Mouse (Mus musculus): Measurements from ENCODE around the gene Fgf11. TPM values are rescaled to one million over a fixed set of nuclear protein-coding genes. Genes with fewer than 3 reads are reported as not detected.

The Fgf11 gene
- 1.2 TPM in 2 replicates for polyA plus RNA-seq (2014; fragmentation: Nextera tagmentation; extraction: Ambion mirVana)

GRCm38 (mm10) chr11:69801379-69801977, at the start of gene Fgf11:
Gene Fgf11 (minus strand): TSS chr11:69801857.
- H3K4me2 ChIP-seq: peak within 1 kb of the TSS; percentile 94
- H3K4me3 ChIP-seq (ENCODE audit: low read depth, low read length): peak within 1 kb of the TSS; percentile 58
- no peaks in the 10 kb centered on the region for H3K36me3 ChIP-seq (ENCODE audit: control insufficient read depth, insufficient read depth, low read length)
- peak within 1 kb of the TSS; percentile 16; the same call in 1 of the 2 replicates for H3K27ac ChIP-seq (ENCODE audit: low read depth, low read length)
- no peak for DNase-seq (ENCODE audit: low spot score)
- H3K27me3 ChIP-seq (replicated peaks; ENCODE audit: control insufficient read depth, insufficient read depth, low read length): peaks cover 83% of the 10 kb centered on the region
- H3K9me3 ChIP-seq (ENCODE audit: control insufficient read depth, low read length): no peaks in the 10 kb centered on the region
- WGBS: 3% methylated on average over 33 of the region's 33 CpGs
- no peak for ATAC-seq (replicated peaks; ENCODE audit: low FRiP score)
- peak within 1 kb of the TSS; percentile 59 for H3K9ac ChIP-seq (ENCODE audit: low read depth, low read length)
- peaks cover 46% of the 10 kb centered on the region for H3K4me1 ChIP-seq (replicated peaks; ENCODE audit: control insufficient read depth, insufficient read depth, low read length)

GRCm38 (mm10) chr11:69850754-69851153, 49.1 kb upstream of the Fgf11 start:
- 72% methylated on average over 8 of the region's 8 CpGs for WGBS
- Histone ChIP-seq H3K4me1 (replicated peaks; ENCODE audit: control insufficient read depth, insufficient read depth, low read length) (peaks cover 60% of the 10 kb centered on the region), H3K4me2 (no peak overlapping the region; the same call in 1 of the 2 replicates), H3K27me3 (replicated peaks; ENCODE audit: control insufficient read depth, insufficient read depth, low read length) (no peaks in the 10 kb centered on the region), H3K9me3 (ENCODE audit: control insufficient read depth, low read length) (no peaks in the 10 kb centered on the region), H3K4me3 (ENCODE audit: low read depth, low read length) (no peak overlapping the region), H3K36me3 (ENCODE audit: control insufficient read depth, insufficient read depth, low read length) (peaks cover 24% of the 10 kb centered on the region), H3K9ac (ENCODE audit: low read depth, low read length) (no peak overlapping the region), H3K27ac (ENCODE audit: low read depth, low read length) (peak overlapping the region; percentile 21; the same call in 1 of the 2 replicates)
- DNase-seq (ENCODE audit: low spot score) (no peak), ATAC-seq (replicated peaks; ENCODE audit: low FRiP score) (no peak)

- H3K27me3 ChIP-seq (replicated peaks; ENCODE audit: control insufficient read depth, insufficient read depth, low read length): no peaks in the 10 kb centered on the region
- ATAC-seq (replicated peaks; ENCODE audit: low FRiP score): no peak
- no peak overlapping the region for H3K4me2 ChIP-seq
- WGBS: 89% methylated on average over 15 of the region's 15 CpGs
- H3K9me3 ChIP-seq (ENCODE audit: control insufficient read depth, low read length): no peaks in the 10 kb centered on the region
- H3K4me1 ChIP-seq (replicated peaks; ENCODE audit: control insufficient read depth, insufficient read depth, low read length): peaks cover 56% of the 10 kb centered on the region
- no peak overlapping the region for H3K9ac ChIP-seq (ENCODE audit: low read depth, low read length)
- DNase-seq (ENCODE audit: low spot score): no peak
- H3K4me3 ChIP-seq (ENCODE audit: low read depth, low read length): no peak overlapping the region
- H3K36me3 ChIP-seq (ENCODE audit: control insufficient read depth, insufficient read depth, low read length): peaks cover 24% of the 10 kb centered on the region
- H3K27ac ChIP-seq (ENCODE audit: low read depth, low read length): peak overlapping the region; percentile 21; the same call in 1 of the 2 replicates
Measured at GRCm38 (mm10) chr11:69849884-69850283, 48.2 kb upstream of the Fgf11 start.

- H3K36me3 ChIP-seq (ENCODE audit: control insufficient read depth, insufficient read depth, low read length): peaks cover 24% of the 10 kb centered on the region
- no peak overlapping the region for H3K9ac ChIP-seq (ENCODE audit: low read depth, low read length)
Measured at GRCm38 (mm10) chr11:69849128-69849527, 47.5 kb upstream of the Fgf11 start.

GRCm38 (mm10) chr11:69848021-69848420, 46.4 kb upstream of the Fgf11 start:
- H3K9ac ChIP-seq (ENCODE audit: low read depth, low read length): no peak overlapping the region
- peak overlapping the region; percentile 76 for H3K4me2 ChIP-seq
- no peak for DNase-seq (ENCODE audit: low spot score)
- H3K9me3 ChIP-seq (ENCODE audit: control insufficient read depth, low read length): no peaks in the 10 kb centered on the region
- peak overlapping the region; percentile 74; the same call in 1 of the 2 replicates for H3K4me3 ChIP-seq (ENCODE audit: low read depth, low read length)
- WGBS: 95% methylated on average over 6 of the region's 6 CpGs
- peaks cover 43% of the 10 kb centered on the region for H3K4me1 ChIP-seq (replicated peaks; ENCODE audit: control insufficient read depth, insufficient read depth, low read length)
- no peak for ATAC-seq (replicated peaks; ENCODE audit: low FRiP score)
- peaks cover 24% of the 10 kb centered on the region for H3K36me3 ChIP-seq (ENCODE audit: control insufficient read depth, insufficient read depth, low read length)
- no peak overlapping the region for H3K27ac ChIP-seq (ENCODE audit: low read depth, low read length)
- no peaks in the 10 kb centered on the region for H3K27me3 ChIP-seq (replicated peaks; ENCODE audit: control insufficient read depth, insufficient read depth, low read length)

More at GRCm38 (mm10) chr11:69849128-69849527, 47.5 kb upstream of the Fgf11 start:
- Histone ChIP-seq H3K27ac (ENCODE audit: low read depth, low read length) (peak overlapping the region; percentile 16; the same call in 1 of the 2 replicates), H3K4me2 (peak overlapping the region; percentile 15; the same call in 1 of the 2 replicates), H3K4me3 (ENCODE audit: low read depth, low read length) (no peak overlapping the region), H3K9me3 (ENCODE audit: control insufficient read depth, low read length) (no peaks in the 10 kb centered on the region), H3K27me3 (replicated peaks; ENCODE audit: control insufficient read depth, insufficient read depth, low read length) (no peaks in the 10 kb centered on the region), H3K4me1 (replicated peaks; ENCODE audit: control insufficient read depth, insufficient read depth, low read length) (peaks cover 51% of the 10 kb centered on the region)
- 78% methylated on average over 9 of the region's 9 CpGs for WGBS
- DNase-seq (ENCODE audit: low spot score): no peak
- ATAC-seq (replicated peaks; ENCODE audit: low FRiP score): no peak

- Histone ChIP-seq H3K36me3 (ENCODE audit: control insufficient read depth, insufficient read depth, low read length) (peaks cover 24% of the 10 kb centered on the region), H3K4me2 (peak overlapping the region; percentile 76), H3K4me3 (ENCODE audit: low read depth, low read length) (peak overlapping the region; percentile 74), H3K4me1 (replicated peaks; ENCODE audit: control insufficient read depth, insufficient read depth, low read length) (peaks cover 37% of the 10 kb centered on the region), H3K9me3 (ENCODE audit: control insufficient read depth, low read length) (no peaks in the 10 kb centered on the region), H3K27me3 (replicated peaks; ENCODE audit: control insufficient read depth, insufficient read depth, low read length) (no peaks in the 10 kb centered on the region), H3K9ac (ENCODE audit: low read depth, low read length) (peak overlapping the region; percentile 72), H3K27ac (ENCODE audit: low read depth, low read length) (peak overlapping the region; percentile 95)
- ATAC-seq (replicated peaks; ENCODE audit: low FRiP score) (peak; percentile 56), DNase-seq (ENCODE audit: low spot score) (no peak)
- WGBS: 13% methylated on average over 37 of the region's 37 CpGs
Measured at GRCm38 (mm10) chr11:69846738-69847688, 45.4 kb upstream of the Fgf11 start.

GRCm38 (mm10) chr11:69846198-69846680, 44.6 kb upstream of the Fgf11 start, which contains the start of gene Plscr3:
Gene Plscr3 (plus strand): TSS chr11:69846376.
- DNase-seq (ENCODE audit: low spot score) (peak; percentile 97), ATAC-seq (replicated peaks; ENCODE audit: low FRiP score) (peak; percentile 90)
- Histone ChIP-seq H3K4me1 (replicated peaks; ENCODE audit: control insufficient read depth, insufficient read depth, low read length) (peaks cover 31% of the 10 kb centered on the region), H3K27me3 (replicated peaks; ENCODE audit: control insufficient read depth, insufficient read depth, low read length) (no peaks in the 10 kb centered on the region), H3K36me3 (ENCODE audit: control insufficient read depth, insufficient read depth, low read length) (peaks cover 19% of the 10 kb centered on the region), H3K4me2 (peak within 1 kb of the TSS; percentile 76), H3K9me3 (ENCODE audit: control insufficient read depth, low read length) (no peaks in the 10 kb centered on the region), H3K9ac (ENCODE audit: low read depth, low read length) (peak within 1 kb of the TSS; percentile 72), H3K4me3 (ENCODE audit: low read depth, low read length) (peak within 1 kb of the TSS; percentile 74), H3K27ac (ENCODE audit: low read depth, low read length) (peak within 1 kb of the TSS; percentile 95)
- WGBS: under 1% methylated on average over 38 of the region's 38 CpGs

- 0% methylated on average over 7 of the region's 7 CpGs for WGBS
- Histone ChIP-seq H3K9me3 (ENCODE audit: control insufficient read depth, low read length) (no peaks in the 10 kb centered on the region), H3K36me3 (ENCODE audit: control insufficient read depth, insufficient read depth, low read length) (no peaks in the 10 kb centered on the region; the same call in 1 of the 2 replicates), H3K4me1 (replicated peaks; ENCODE audit: control insufficient read depth, insufficient read depth, low read length) (peaks cover 41% of the 10 kb centered on the region), H3K27ac (ENCODE audit: low read depth, low read length) (peak overlapping the region; percentile 78), H3K4me2 (peak overlapping the region; percentile 96), H3K9ac (ENCODE audit: low read depth, low read length) (peak overlapping the region; percentile 80), H3K4me3 (ENCODE audit: low read depth, low read length) (peak overlapping the region; percentile 76), H3K27me3 (replicated peaks; ENCODE audit: control insufficient read depth, insufficient read depth, low read length) (peaks cover 33% of the 10 kb centered on the region)
- ATAC-seq (replicated peaks; ENCODE audit: low FRiP score): peak; percentile 3; the same call in 1 of the 2 replicates
- no peak for DNase-seq (ENCODE audit: low spot score)
Measured at GRCm38 (mm10) chr11:69838714-69839104, 37.1 kb upstream of the Fgf11 start.

All from liver, embryonic 11.5 days (tissue).